ENCODE assay signal across 17 mouse cellular contexts in genomic region chr8:96152056-96152455, GRCm38 (mm10).
DNase-seq lines count a peak whose midpoint lies in the region; ATAC-seq lines count a peak whose summit lies in the region.
"Had no signal": no experiment of that assay in that cellular context is flagged by ENCODE, and none has a peak within 500 bp of the region (broad histone marks: within the 10 kb centered on the region; RNA-seq: fewer than 3 reads in every experiment).

No protein-coding gene starts in this region.

- H3K27ac ChIP-seq in heart, embryonic 15.5 days = no peak overlapping the region
- no peak overlapping the region for H3K27ac ChIP-seq in hindbrain, embryonic 12.5 days
- no peak overlapping the region for H3K27ac ChIP-seq in hindbrain, embryonic 16.5 days (ENCODE audit: low read depth, low read length)
- H3K27ac ChIP-seq: forebrain, embryonic 15.5 days; liver, embryonic 13.5 days had no signal

- 0 out of 2 replicates have a peak overlapping the region, but pooled peaks have one; percentile 8 for H3K4me2 ChIP-seq in heart, embryonic 15.5 days
- no peak overlapping the region for H3K4me2 ChIP-seq in hindbrain, embryonic 12.5 days (replicated peaks)
- no peak overlapping the region for H3K4me2 ChIP-seq in hindbrain, embryonic 16.5 days (ENCODE audit: low read length)
- H3K4me2 ChIP-seq: forebrain, embryonic 15.5 days; liver, embryonic 13.5 days had no signal

- 58% methylated on average over 10 of the region's 10 CpGs for WGBS in heart, embryonic 15.5 days
- WGBS in hindbrain, embryonic 12.5 days = 83% methylated on average over 10 of the region's 10 CpGs
- WGBS in hindbrain, embryonic 16.5 days = 81% methylated on average over 10 of the region's 10 CpGs

- no peaks in the 10 kb centered on the region for H3K27me3 ChIP-seq in heart, embryonic 15.5 days
- no peaks in the 10 kb centered on the region for H3K27me3 ChIP-seq in hindbrain, embryonic 12.5 days
- H3K27me3 ChIP-seq in hindbrain, embryonic 16.5 days (replicated peaks; ENCODE audit: control insufficient read depth, insufficient read depth, low read length) = no peaks in the 10 kb centered on the region
- H3K27me3 ChIP-seq: forebrain, embryonic 15.5 days; liver, embryonic 13.5 days; megakaryocyte, embryonic 14.5 days had no signal

- H3K36me3 ChIP-seq in heart, embryonic 15.5 days = no peaks in the 10 kb centered on the region
- H3K36me3 ChIP-seq in hindbrain, embryonic 12.5 days = no peaks in the 10 kb centered on the region
- no peaks in the 10 kb centered on the region for H3K36me3 ChIP-seq in hindbrain, embryonic 16.5 days (ENCODE audit: control insufficient read depth, insufficient read depth, low read length)
- H3K36me3 ChIP-seq: forebrain, embryonic 15.5 days; liver, embryonic 13.5 days had no signal

- peaks cover 6% of the 10 kb centered on the region; the same call in 1 of the 2 replicates for H3K4me1 ChIP-seq in heart, embryonic 15.5 days (replicated peaks)
- no peaks in the 10 kb centered on the region for H3K4me1 ChIP-seq in hindbrain, embryonic 12.5 days
- H3K4me1 ChIP-seq in hindbrain, embryonic 16.5 days (ENCODE audit: control insufficient read depth, insufficient read depth, low read depth, low read length) = no peaks in the 10 kb centered on the region
- H3K4me1 ChIP-seq: forebrain, embryonic 15.5 days; liver, embryonic 13.5 days; megakaryocyte, embryonic 14.5 days had no signal

- no peak for ATAC-seq in heart, embryonic 15.5 days (replicated peaks; ENCODE audit: insufficient number of reproducible peaks, insufficient read depth, low FRiP score, low read depth)
- no peak for ATAC-seq in hindbrain, embryonic 12.5 days (ENCODE audit: low FRiP score)
- ATAC-seq in hindbrain, embryonic 16.5 days = no peak
- ATAC-seq: forebrain, embryonic 15.5 days had no signal

- no peaks in the 10 kb centered on the region for H3K9me3 ChIP-seq in heart, embryonic 15.5 days (replicated peaks)
- no peaks in the 10 kb centered on the region for H3K9me3 ChIP-seq in hindbrain, embryonic 12.5 days (replicated peaks)
- no peaks in the 10 kb centered on the region for H3K9me3 ChIP-seq in hindbrain, embryonic 16.5 days (ENCODE audit: control insufficient read depth, low read length)
- H3K9me3 ChIP-seq: forebrain, embryonic 15.5 days; liver, embryonic 13.5 days; megakaryocyte, embryonic 14.5 days had no signal

- no peak for DNase-seq in heart, postnatal 4 days
- peak; percentile 59 to 75 for DNase-seq in frontal cortex, adult 2 months (ENCODE audit: extremely low spot score in 1 of 2, low spot score in 1 of 2)
- peak; percentile 61 to 76 for DNase-seq in left cerebral cortex, postnatal 14 days (ENCODE audit: low spot score in 2 of 2)
- DNase-seq in right cerebral cortex, postnatal 4 days = peak; percentile 8
- no peak for DNase-seq in testis, postnatal 14 days (ENCODE audit: low spot score)
- DNase-seq: adrenal gland, adult 8-10 months; cerebellum, adult 2 months; gastrocnemius, postnatal 25 days; kidney, adult 8-10 months; liver, embryonic 13.5 days; retina, postnatal 1 day; thymus, adult 18-20 months had no signal

- no peak overlapping the region for H3K4me3 ChIP-seq in heart, embryonic 15.5 days
- no peak overlapping the region for H3K4me3 ChIP-seq in hindbrain, embryonic 12.5 days
- no peak overlapping the region for H3K4me3 ChIP-seq in hindbrain, embryonic 16.5 days (ENCODE audit: low read length)
- H3K4me3 ChIP-seq: forebrain, embryonic 15.5 days; liver, embryonic 13.5 days; megakaryocyte, embryonic 14.5 days had no signal

- H3K9ac ChIP-seq in heart, embryonic 15.5 days = no peak overlapping the region
- H3K9ac ChIP-seq in hindbrain, embryonic 12.5 days = no peak overlapping the region
- no peak overlapping the region for H3K9ac ChIP-seq in hindbrain, embryonic 16.5 days (ENCODE audit: low read depth, low read length)
- H3K9ac ChIP-seq: forebrain, embryonic 15.5 days; liver, embryonic 13.5 days had no signal

- intact Hi-C loops in left cerebral cortex, postnatal 14 days (cut with DNase I) = loop anchor here (5.0 kb wide), 2 partner anchors 105 to 175 kb away; no protein-coding TSS in a partner anchor

Comparison
In these comparisons a context has a peak if more than half of its experiments do, and no peak if none do; other contexts are left out.
1. DNase-seq: peak in frontal cortex, adult 2 months (2 of 2), left cerebral cortex, postnatal 14 days (2 of 2) and right cerebral cortex, postnatal 4 days (single experiment); none in heart, postnatal 4 days (single experiment) and testis, postnatal 14 days (single experiment).